Mouse (Mus musculus): ENCODE results near the gene Hmga2. TPM values are rescaled to one million over a fixed set of nuclear protein-coding genes. Genes with fewer than 3 reads are reported as not detected.

The Hmga2 gene
- polyA plus RNA-seq, 1 experiment from 2014 or later = 12.4 TPM

DNA sequence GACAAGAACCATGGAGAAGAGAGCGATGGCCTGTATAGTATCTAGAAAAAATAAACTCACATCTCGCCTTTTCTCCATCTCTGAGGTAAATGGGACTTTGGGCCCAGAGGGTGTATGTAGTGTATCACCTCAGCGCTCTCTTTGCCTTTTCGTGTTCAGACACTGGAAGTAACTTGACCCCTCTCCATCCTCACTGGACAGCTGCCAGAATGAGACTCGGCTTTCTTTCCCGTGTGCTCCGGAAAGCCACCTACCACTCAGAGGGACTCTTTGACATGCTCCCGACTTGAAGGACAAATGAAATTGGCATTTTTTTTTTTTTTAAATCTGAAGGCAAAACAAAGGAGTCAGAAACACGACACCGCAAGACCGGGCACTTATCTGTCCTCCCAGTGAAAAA is 35.0 kb downstream of the Hmga2 start:
- no peak for ATAC-seq (ENCODE audit: extremely low read depth, insufficient number of reproducible peaks, low FRiP score, low TSS enrichment)
- Histone ChIP-seq H3K4me1 (peaks cover 16% of the 10 kb centered on the region), H3K36me3 (peaks cover 20% of the 10 kb centered on the region), H3K4me3 (no peak overlapping the region), H3K9me3 (no peaks in the 10 kb centered on the region), H3K27me3 (replicated peaks) (no peaks in the 10 kb centered on the region), H3K27ac (replicated peaks) (no peak overlapping the region), H3K4me2 (no peak overlapping the region), H3K9ac (no peak overlapping the region)
- WGBS = 39% methylated on average over 11 of the region's 11 CpGs

- Histone ChIP-seq H3K4me2 (no peak overlapping the region), H3K4me1 (peaks cover 45% of the 10 kb centered on the region), H3K27me3 (replicated peaks) (no peaks in the 10 kb centered on the region), H3K36me3 (peaks cover 3% of the 10 kb centered on the region; the same call in 1 of the 2 replicates), H3K9me3 (no peaks in the 10 kb centered on the region), H3K27ac (replicated peaks) (no peak overlapping the region), H3K4me3 (no peak overlapping the region), H3K9ac (no peak overlapping the region)
- WGBS = 32% methylated on average over 7 of the region's 7 CpGs
- no peak for ATAC-seq (ENCODE audit: extremely low read depth, insufficient number of reproducible peaks, low FRiP score, low TSS enrichment)
These were observed 41.8 kb downstream of the Hmga2 start for GRCm38 (mm10) chr10:120434433-120434832.

DNA sequence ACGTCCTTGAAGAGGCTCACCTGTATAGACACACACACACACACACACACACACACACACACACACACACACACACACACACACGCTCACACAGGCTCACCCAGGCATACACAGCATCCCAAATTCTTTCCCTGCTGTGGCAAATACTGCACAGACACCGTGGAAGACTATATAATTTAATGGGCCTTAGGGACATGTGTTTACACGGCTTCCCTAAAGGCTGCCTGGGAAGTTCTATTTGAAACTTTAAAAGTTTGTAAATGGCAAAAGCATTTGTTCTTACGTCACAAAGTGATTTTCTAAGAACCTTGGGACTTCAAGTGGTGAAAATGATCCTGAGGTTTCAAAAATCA is 42.8 kb downstream of the Hmga2 start:
- Histone ChIP-seq H3K4me3 (no peak overlapping the region), H3K36me3 (peaks cover 3% of the 10 kb centered on the region; the same call in 1 of the 2 replicates), H3K27ac (replicated peaks) (peak overlapping the region; percentile 70; the same call in 1 of the 2 replicates), H3K4me2 (no peak overlapping the region), H3K4me1 (peaks cover 55% of the 10 kb centered on the region), H3K27me3 (replicated peaks) (no peaks in the 10 kb centered on the region), H3K9me3 (no peaks in the 10 kb centered on the region), H3K9ac (no peak overlapping the region)
- 36% methylated on average over 5 of the region's 5 CpGs for WGBS
- no peak for ATAC-seq (ENCODE audit: extremely low read depth, insufficient number of reproducible peaks, low FRiP score, low TSS enrichment)

DNA sequence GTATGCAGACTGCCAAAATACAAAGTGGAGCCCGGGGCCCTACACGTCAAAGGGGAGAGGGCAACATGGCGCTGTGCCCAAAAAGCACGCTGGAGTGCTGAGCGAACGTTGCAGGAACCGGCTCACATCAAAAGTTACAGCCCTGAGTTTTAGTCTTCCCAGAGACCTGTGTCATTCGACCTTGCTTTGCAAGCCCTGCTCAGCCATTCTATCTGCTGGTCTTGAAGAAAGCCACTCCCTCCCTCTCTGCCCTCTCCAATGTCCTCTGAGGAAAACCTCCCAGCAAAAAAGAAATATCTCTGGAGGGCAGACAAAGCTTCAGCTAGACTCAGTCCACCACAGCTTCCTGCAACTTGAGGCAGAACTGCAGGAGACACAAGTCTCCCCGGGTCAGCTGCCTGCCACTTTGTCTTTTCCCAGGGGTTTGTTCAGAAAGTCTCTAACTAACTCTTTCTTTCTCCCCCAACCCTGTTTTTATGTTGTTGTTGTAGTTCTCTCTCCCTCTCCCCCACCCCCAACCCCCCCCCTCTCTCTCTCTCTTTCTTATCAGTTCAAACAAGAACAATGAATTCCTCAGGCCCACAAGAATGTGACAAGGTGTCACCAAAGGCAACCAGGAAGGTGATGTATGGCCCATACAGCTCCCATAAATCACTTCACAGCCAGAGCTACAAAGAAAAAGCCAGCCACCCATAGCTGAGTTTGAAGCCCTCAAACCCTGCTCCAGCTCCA is 43.4 kb downstream of the Hmga2 start:
- H3K27ac ChIP-seq (replicated peaks) = peak overlapping the region; percentile 70
- H3K4me1 ChIP-seq = peaks cover 60% of the 10 kb centered on the region
- peak overlapping the region; percentile 33; the same call in 1 of the 2 replicates for H3K9ac ChIP-seq
- ATAC-seq (ENCODE audit: extremely low read depth, insufficient number of reproducible peaks, low FRiP score, low TSS enrichment) = no peak
- no peaks in the 10 kb centered on the region for H3K27me3 ChIP-seq (replicated peaks)
- no peak overlapping the region for H3K4me3 ChIP-seq
- no peaks in the 10 kb centered on the region for H3K9me3 ChIP-seq
- WGBS = 25% methylated on average over 9 of the region's 9 CpGs
- H3K36me3 ChIP-seq = peaks cover 3% of the 10 kb centered on the region; the same call in 1 of the 2 replicates
- no peak overlapping the region for H3K4me2 ChIP-seq

DNA sequence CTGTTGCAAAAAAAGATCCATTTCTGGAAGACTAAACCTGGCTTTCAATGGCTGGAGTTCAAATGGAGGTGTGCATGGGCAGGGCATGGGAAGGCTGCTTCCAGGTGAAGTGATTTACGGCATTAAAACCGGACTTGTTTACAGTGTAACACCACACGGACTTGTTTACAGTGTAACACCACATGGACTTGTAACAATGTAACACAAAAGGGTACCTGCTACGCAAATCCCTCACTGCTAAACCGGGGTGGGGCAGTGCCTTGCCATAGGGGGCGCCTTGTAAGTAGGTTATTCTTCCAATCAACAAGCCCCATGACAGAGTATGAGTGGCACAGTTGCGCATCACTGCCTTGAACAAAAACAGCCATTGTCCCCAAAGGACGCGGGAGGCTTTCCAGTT is 44.2 kb downstream of the Hmga2 start:
- Histone ChIP-seq H3K4me3 (no peak overlapping the region), H3K27ac (replicated peaks) (no peak overlapping the region), H3K9me3 (no peaks in the 10 kb centered on the region), H3K4me1 (peaks cover 60% of the 10 kb centered on the region), H3K27me3 (replicated peaks) (no peaks in the 10 kb centered on the region), H3K9ac (no peak overlapping the region), H3K36me3 (peaks cover 3% of the 10 kb centered on the region; the same call in 1 of the 2 replicates), H3K4me2 (no peak overlapping the region)
- 82% methylated on average over 9 of the region's 9 CpGs for WGBS
- ATAC-seq (ENCODE audit: extremely low read depth, insufficient number of reproducible peaks, low FRiP score, low TSS enrichment) = no peak

- Histone ChIP-seq H3K27me3 (replicated peaks) (no peaks in the 10 kb centered on the region), H3K4me3 (no peak overlapping the region), H3K9ac (no peak overlapping the region), H3K4me2 (no peak overlapping the region), H3K27ac (replicated peaks) (no peak overlapping the region), H3K9me3 (no peaks in the 10 kb centered on the region), H3K4me1 (peaks cover 63% of the 10 kb centered on the region), H3K36me3 (peaks cover 3% of the 10 kb centered on the region; the same call in 1 of the 2 replicates)
- WGBS = 66% methylated on average over 2 of the region's 2 CpGs
- no peak for ATAC-seq (ENCODE audit: extremely low read depth, insufficient number of reproducible peaks, low FRiP score, low TSS enrichment)
These were observed 44.8 kb downstream of the Hmga2 start for GRCm38 (mm10) chr10:120431435-120431834.

DNA sequence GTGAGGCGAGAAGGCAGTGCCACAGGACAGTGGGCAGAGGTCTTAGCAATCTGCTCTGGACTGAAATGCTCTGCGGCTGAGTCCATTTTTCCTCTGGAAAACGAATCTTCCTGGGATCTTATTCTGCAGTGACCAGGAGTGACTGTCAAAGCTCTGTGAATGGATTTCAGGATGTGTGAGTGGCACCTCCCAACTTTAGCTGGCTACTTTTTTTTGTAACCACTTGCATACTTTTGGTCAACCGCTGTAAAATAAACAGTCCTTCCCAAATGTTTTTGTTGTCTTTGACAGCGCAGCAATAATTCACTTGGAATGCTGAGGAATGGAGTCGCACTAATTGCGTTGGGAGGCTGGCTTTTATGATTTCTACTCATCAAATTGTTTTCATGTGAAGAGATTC is 45.8 kb downstream of the Hmga2 start:
- Histone ChIP-seq H3K36me3 (peaks cover 3% of the 10 kb centered on the region; the same call in 1 of the 2 replicates), H3K9me3 (no peaks in the 10 kb centered on the region), H3K27ac (replicated peaks) (no peak overlapping the region), H3K27me3 (replicated peaks) (no peaks in the 10 kb centered on the region), H3K9ac (no peak overlapping the region), H3K4me2 (no peak overlapping the region), H3K4me1 (peaks cover 72% of the 10 kb centered on the region), H3K4me3 (no peak overlapping the region)
- no peak for ATAC-seq (ENCODE audit: extremely low read depth, insufficient number of reproducible peaks, low FRiP score, low TSS enrichment)
- 69% methylated on average over 7 of the region's 7 CpGs for WGBS

DNA sequence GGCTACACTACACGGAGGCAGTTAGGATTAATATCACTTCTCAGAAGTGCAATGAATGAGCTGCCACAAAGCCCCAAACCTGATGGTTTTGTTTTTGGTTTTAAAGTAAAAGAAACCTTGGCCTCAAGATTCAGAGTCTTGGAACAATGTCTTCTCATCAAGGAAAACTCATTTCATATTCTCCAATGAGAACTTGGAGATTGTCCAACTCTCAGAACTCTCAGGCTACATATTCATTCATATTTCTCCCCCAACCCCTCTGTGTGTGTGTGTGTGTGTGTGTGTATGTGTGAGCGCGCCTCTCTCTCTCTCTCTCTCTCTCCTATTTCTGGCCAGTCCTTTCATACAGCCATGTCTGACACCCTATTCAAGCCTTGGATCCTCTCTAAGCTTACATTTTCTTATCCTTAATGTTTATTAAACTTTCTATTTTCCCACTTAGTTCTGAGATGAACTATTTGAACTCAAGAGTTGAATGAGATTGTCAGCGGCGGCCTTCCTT is 46.5 kb downstream of the Hmga2 start:
- H3K36me3 ChIP-seq = peaks cover 3% of the 10 kb centered on the region; the same call in 1 of the 2 replicates
- H3K9me3 ChIP-seq = no peaks in the 10 kb centered on the region
- 78% methylated on average over 5 of the region's 5 CpGs for WGBS
- no peak for ATAC-seq (ENCODE audit: extremely low read depth, insufficient number of reproducible peaks, low FRiP score, low TSS enrichment)
- H3K4me3 ChIP-seq = no peak overlapping the region
- peaks cover 71% of the 10 kb centered on the region for H3K4me1 ChIP-seq
- H3K27ac ChIP-seq (replicated peaks) = no peak overlapping the region
- no peak overlapping the region for H3K4me2 ChIP-seq
- no peak overlapping the region for H3K9ac ChIP-seq
- H3K27me3 ChIP-seq (replicated peaks) = no peaks in the 10 kb centered on the region

- no peak overlapping the region for H3K4me3 ChIP-seq
- peaks cover 72% of the 10 kb centered on the region for H3K4me1 ChIP-seq
- no peak for ATAC-seq (ENCODE audit: extremely low read depth, insufficient number of reproducible peaks, low FRiP score, low TSS enrichment)
These were observed 47.1 kb downstream of the Hmga2 start for GRCm38 (mm10) chr10:120429199-120429551.

GRCm38 (mm10) chr10:120428430-120429198 is 47.7 kb downstream of the Hmga2 start:
- ATAC-seq (ENCODE audit: extremely low read depth, insufficient number of reproducible peaks, low FRiP score, low TSS enrichment) = no peak

More at GRCm38 (mm10) chr10:120429199-120429551, 47.1 kb downstream of the Hmga2 start:
- H3K36me3 ChIP-seq = peaks cover 3% of the 10 kb centered on the region; the same call in 1 of the 2 replicates
- no peaks in the 10 kb centered on the region for H3K27me3 ChIP-seq (replicated peaks)
- 0 out of 2 replicates have a peak overlapping the region, but pooled peaks have one; percentile 3 for H3K27ac ChIP-seq (replicated peaks)
- H3K9me3 ChIP-seq = no peaks in the 10 kb centered on the region
- WGBS = 77% methylated on average over 10 of the region's 10 CpGs
- H3K9ac ChIP-seq = peak overlapping the region; percentile 48; the same call in 1 of the 2 replicates
- no peak overlapping the region for H3K4me2 ChIP-seq

GRCm38 (mm10) chr10:120426086-120426610 is 50.1 kb downstream of the Hmga2 start:
- Histone ChIP-seq H3K4me2 (0 out of 2 replicates have a peak overlapping the region, but pooled peaks have one; percentile 9), H3K27me3 (replicated peaks) (no peaks in the 10 kb centered on the region), H3K4me3 (no peak overlapping the region), H3K36me3 (no peaks in the 10 kb centered on the region), H3K27ac (replicated peaks) (no peak overlapping the region; the same call in 1 of the 2 replicates), H3K9ac (no peak overlapping the region), H3K4me1 (peaks cover 73% of the 10 kb centered on the region), H3K9me3 (no peaks in the 10 kb centered on the region)
- ATAC-seq (ENCODE audit: extremely low read depth, insufficient number of reproducible peaks, low FRiP score, low TSS enrichment) = no peak
- WGBS = 62% methylated on average over 14 of the region's 14 CpGs

More at GRCm38 (mm10) chr10:120428430-120429198, 47.7 kb downstream of the Hmga2 start:
- H3K4me3 ChIP-seq = no peak overlapping the region
- H3K27me3 ChIP-seq (replicated peaks) = no peaks in the 10 kb centered on the region
- H3K9ac ChIP-seq = peak overlapping the region; percentile 48; the same call in 1 of the 2 replicates
- 68% methylated on average over 33 of the region's 33 CpGs for WGBS
- peaks cover 3% of the 10 kb centered on the region; the same call in 1 of the 2 replicates for H3K36me3 ChIP-seq
- H3K9me3 ChIP-seq = no peaks in the 10 kb centered on the region
- H3K4me2 ChIP-seq = peak overlapping the region; percentile 26
- 0 out of 2 replicates have a peak overlapping the region, but pooled peaks have one; percentile 3 for H3K27ac ChIP-seq (replicated peaks)
- H3K4me1 ChIP-seq = peaks cover 73% of the 10 kb centered on the region
